Mouse (Mus musculus) heart, embryonic 15.5 days (tissue): ENCODE measurements around the gene Zfp280c. TPM values are rescaled to one million over a fixed set of nuclear protein-coding genes. Genes with fewer than 3 reads are reported as not detected.
A peak's percentile ranks its signal among the peaks of the same experiment; 100 is the strongest.

Experiments used
- ATAC-seq: fragments of 200-750 bp; cut with Nextera tagmentation; replicated peaks from 2 replicates; pipeline ENCODE4 v1.8.0; 2017; ENCODE audit warnings: low read depth, moderate TSS enrichment; ENCODE audit not compliant: insufficient number of reproducible peaks, insufficient read depth, low FRiP score
- H3K27ac ChIP-seq: fragments of 300-500 bp; sonication (generic); 2 replicates; pipeline ENCODE4 v1.5.1; 2015; ENCODE audit warnings: mild to moderate bottlenecking, inconsistent platforms
- H3K27me3 ChIP-seq: fragments of 300-500 bp; sonication (generic); 2 replicates; pipeline ENCODE4 v1.6.1; 2015; ENCODE audit warnings: inconsistent platforms
- H3K36me3 ChIP-seq: fragments of 300-500 bp; sonication (generic); 2 replicates; pipeline ENCODE4 v1.6.1; 2015; ENCODE audit warnings: mild to moderate bottlenecking, inconsistent platforms
- H3K4me1 ChIP-seq: fragments of 300-500 bp; sonication (generic); replicated peaks from 2 replicates; pipeline ENCODE4 v1.6.1; 2015; ENCODE audit warnings: inconsistent platforms
- H3K4me2 ChIP-seq: fragments of 300-500 bp; sonication (generic); 2 replicates; pipeline ENCODE4 v1.6.1; 2015; ENCODE audit warnings: inconsistent platforms, mild to moderate bottlenecking, moderate library complexity
- H3K4me3 ChIP-seq: fragments of 300-500 bp; sonication (generic); 2 replicates; pipeline ENCODE4 v1.5.1; 2015; ENCODE audit warnings: mild to moderate bottlenecking, inconsistent platforms
- H3K9ac ChIP-seq: fragments of 300-500 bp; sonication (generic); 2 replicates; pipeline ENCODE4 v1.6.1; 2015; ENCODE audit warnings: mild to moderate bottlenecking, inconsistent platforms
- H3K9me3 ChIP-seq: fragments of 300-500 bp; sonication (generic); replicated peaks from 2 replicates; pipeline ENCODE4 v1.6.1; 2016; ENCODE audit warnings: inconsistent platforms
- WGBS: fragments of 180-500 bp; shearing (Covaris S2); methylation state at CpG from one replicate; pipeline ENCODE4 v1.1.7; 2015; ENCODE audit warnings: mixed read lengths; 5-methylcytosine and 5-hydroxymethylcytosine counted together
- polyA plus RNA-seq: library from polyadenylated mRNA; unstranded; fragments of >200 nt; fragmentation: Nextera tagmentation; extraction: Ambion mirVana; gene quantifications from 2 replicates; pipeline ENCODE4 v1.2.1, GENCODE M21; 2015

The Zfp280c gene
- polyA plus RNA-seq: 4.8 and 5.8 TPM in 2 replicates

GRCm38 (mm10) chrX:48594099-48594760 is at the start of gene Zfp280c:
TSS of gene Zfp280c (minus strand) at chrX:48594504.
- Histone ChIP-seq H3K4me2 (peak within 1 kb of the TSS; percentile 62), H3K27ac (peak within 1 kb of the TSS; percentile 83), H3K4me3 (peak within 1 kb of the TSS; percentile 73), H3K36me3 (peaks cover 5% of the 10 kb centered on the region; the same call in 1 of the 2 replicates), H3K27me3 (no peaks in the 10 kb centered on the region), H3K4me1 (0 out of 2 replicates have a peak, but pooled peaks cover 2% of the 10 kb centered on the region), H3K9me3 (no peaks in the 10 kb centered on the region), H3K9ac (peak within 1 kb of the TSS; percentile 70)
- WGBS: 10% methylated on average over 45 of the region's 45 CpGs
- ATAC-seq: peak; percentile 88

GRCm38 (mm10) chrX:48637032-48637431 is 42.7 kb upstream of the Zfp280c start:
- Histone ChIP-seq H3K27me3 (no peaks in the 10 kb centered on the region), H3K4me3 (no peak overlapping the region), H3K4me1 (no peaks in the 10 kb centered on the region), H3K4me2 (no peak overlapping the region), H3K36me3 (no peaks in the 10 kb centered on the region), H3K9me3 (no peaks in the 10 kb centered on the region), H3K27ac (no peak overlapping the region), H3K9ac (no peak overlapping the region)
- WGBS: 68% methylated on average over 2 of the region's 2 CpGs
- ATAC-seq: no peak

- no peaks in the 10 kb centered on the region for H3K4me1 ChIP-seq
- 26% methylated on average over 9 of the region's 9 CpGs for WGBS
- peak overlapping the region; percentile 55 for H3K9ac ChIP-seq
- no peaks in the 10 kb centered on the region for H3K36me3 ChIP-seq
- no peaks in the 10 kb centered on the region for H3K27me3 ChIP-seq
- H3K4me3 ChIP-seq: peak overlapping the region; percentile 74
- ATAC-seq: no peak
- peak overlapping the region; percentile 67 for H3K4me2 ChIP-seq
- peak overlapping the region; percentile 70 for H3K27ac ChIP-seq
- H3K9me3 ChIP-seq: no peaks in the 10 kb centered on the region
Measured at GRCm38 (mm10) chrX:48624054-48624420, 29.7 kb upstream of the Zfp280c start.

GRCm38 (mm10) chrX:48623379-48624053 is 29.2 kb upstream of the Zfp280c start, which contains the start of gene Slc25a14:
TSS of gene Slc25a14 (plus strand) at chrX:48623413.
- peak within 1 kb of the TSS; percentile 74 for H3K4me3 ChIP-seq
- ATAC-seq: peak; percentile 85
- H3K4me2 ChIP-seq: peak within 1 kb of the TSS; percentile 67
- WGBS: 15% methylated on average over 38 of the region's 38 CpGs
- H3K27ac ChIP-seq: peak within 1 kb of the TSS; percentile 70
- H3K9me3 ChIP-seq: no peaks in the 10 kb centered on the region
- no peaks in the 10 kb centered on the region for H3K36me3 ChIP-seq
- H3K4me1 ChIP-seq: no peaks in the 10 kb centered on the region
- H3K27me3 ChIP-seq: no peaks in the 10 kb centered on the region
- peak within 1 kb of the TSS; percentile 55 for H3K9ac ChIP-seq

- Histone ChIP-seq H3K4me1 (no peaks in the 10 kb centered on the region), H3K9ac (peak overlapping the region; percentile 55), H3K4me2 (peak overlapping the region; percentile 67), H3K4me3 (peak overlapping the region; percentile 74), H3K27ac (peak overlapping the region; percentile 70), H3K9me3 (no peaks in the 10 kb centered on the region), H3K36me3 (no peaks in the 10 kb centered on the region), H3K27me3 (no peaks in the 10 kb centered on the region)
- ATAC-seq: no peak
- WGBS: 17% methylated on average over 4 of the region's 4 CpGs
Measured at GRCm38 (mm10) chrX:48623049-48623378, 28.7 kb upstream of the Zfp280c start.

- ATAC-seq: no peak
- H3K36me3 ChIP-seq: no peaks in the 10 kb centered on the region
- no peak overlapping the region for H3K4me2 ChIP-seq
- H3K9ac ChIP-seq: no peak overlapping the region
- no peak overlapping the region for H3K27ac ChIP-seq
- 45% methylated on average over 2 of the region's 2 CpGs for WGBS
- H3K9me3 ChIP-seq: no peaks in the 10 kb centered on the region
- no peaks in the 10 kb centered on the region for H3K4me1 ChIP-seq
- no peak overlapping the region for H3K4me3 ChIP-seq
- H3K27me3 ChIP-seq: no peaks in the 10 kb centered on the region
Measured at GRCm38 (mm10) chrX:48604872-48605271, 10.6 kb upstream of the Zfp280c start.

GRCm38 (mm10) chrX:48596906-48597305 is 2.6 kb upstream of the Zfp280c start:
- Histone ChIP-seq H3K27me3 (no peaks in the 10 kb centered on the region), H3K4me2 (no peak overlapping the region)

GRCm38 (mm10) chrX:48596053-48596452 is 1.7 kb upstream of the Zfp280c start:
- 71% methylated on average over 9 of the region's 9 CpGs for WGBS
- Histone ChIP-seq H3K9ac (no peak overlapping the region), H3K9me3 (no peaks in the 10 kb centered on the region), H3K36me3 (peaks cover under 1% of the 10 kb centered on the region; the same call in 1 of the 2 replicates), H3K27me3 (no peaks in the 10 kb centered on the region), H3K27ac (no peak overlapping the region), H3K4me3 (no peak overlapping the region), H3K4me1 (0 out of 2 replicates have a peak, but pooled peaks cover 2% of the 10 kb centered on the region), H3K4me2 (no peak overlapping the region)
- no peak for ATAC-seq

More at GRCm38 (mm10) chrX:48596906-48597305, 2.6 kb upstream of the Zfp280c start:
- Histone ChIP-seq H3K27ac (no peak overlapping the region), H3K36me3 (no peaks in the 10 kb centered on the region), H3K4me3 (no peak overlapping the region), H3K4me1 (0 out of 2 replicates have a peak, but pooled peaks cover 2% of the 10 kb centered on the region), H3K9ac (no peak overlapping the region), H3K9me3 (no peaks in the 10 kb centered on the region)
- no peak for ATAC-seq
- 56% methylated on average over 5 of the region's 5 CpGs for WGBS

- 0 out of 2 replicates have a peak, but pooled peaks cover 2% of the 10 kb centered on the region for H3K4me1 ChIP-seq
- H3K27ac ChIP-seq: peak overlapping the region; percentile 83
- H3K9me3 ChIP-seq: no peaks in the 10 kb centered on the region
- WGBS: 9% methylated on average over 11 of the region's 15 CpGs
- peaks cover 5% of the 10 kb centered on the region; the same call in 1 of the 2 replicates for H3K36me3 ChIP-seq
- peak; percentile 41 for ATAC-seq
- H3K27me3 ChIP-seq: no peaks in the 10 kb centered on the region
- H3K4me2 ChIP-seq: peak overlapping the region; percentile 62
- peak overlapping the region; percentile 70 for H3K9ac ChIP-seq
- H3K4me3 ChIP-seq: peak overlapping the region; percentile 73
Measured at GRCm38 (mm10) chrX:48593721-48594098, 594 bp downstream of the Zfp280c start.

- H3K9ac ChIP-seq: no peak overlapping the region
- no peak for ATAC-seq
- H3K27ac ChIP-seq: no peak overlapping the region
- no peak overlapping the region for H3K4me2 ChIP-seq
- H3K36me3 ChIP-seq: peaks cover 14% of the 10 kb centered on the region
- no peaks in the 10 kb centered on the region for H3K9me3 ChIP-seq
- no peaks in the 10 kb centered on the region for H3K27me3 ChIP-seq
- no peak overlapping the region for H3K4me3 ChIP-seq
- H3K4me1 ChIP-seq: no peaks in the 10 kb centered on the region
Measured at GRCm38 (mm10) chrX:48583332-48583731, 11.0 kb downstream of the Zfp280c start.

GRCm38 (mm10) chrX:48532175-48532574 is 62.1 kb downstream of the Zfp280c start:
- Histone ChIP-seq H3K27me3 (no peaks in the 10 kb centered on the region), H3K4me3 (no peak overlapping the region)

More at GRCm38 (mm10) chrX:48532175-48532574, 62.1 kb downstream of the Zfp280c start:
- Histone ChIP-seq H3K27ac (no peak overlapping the region; the same call in 1 of the 2 replicates), H3K9me3 (no peaks in the 10 kb centered on the region), H3K9ac (no peak overlapping the region), H3K4me2 (peak overlapping the region; percentile 34; the same call in 1 of the 2 replicates), H3K4me1 (no peaks in the 10 kb centered on the region), H3K36me3 (no peaks in the 10 kb centered on the region)
- 26% methylated on average over 3 of the region's 3 CpGs for WGBS
- no peak for ATAC-seq
